Mouse (Mus musculus) heart, adult 2 months (tissue): ENCODE measurements around the gene Gm4791.

Experiments used
- CTCF ChIP-seq: fragments of 200-600 bp; IDR thresholded peaks from 2 replicates; pipeline ENCODE4 v1.8.1; 2022; ENCODE audit warnings: antibody characterized with exemption, mild to moderate bottlenecking, moderate library complexity
- EP300 ChIP-seq: fragments of 200-500 bp; IDR thresholded peaks from 2 replicates; pipeline ENCODE4 v1.6.1; 2011; ENCODE audit warnings: low read depth, low read length, control low read depth; ENCODE audit not compliant: insufficient read depth
- POLR2A ChIP-seq: fragments of 200-500 bp; IDR thresholded peaks from 2 replicates; pipeline ENCODE4 v1.6.1; 2011; ENCODE audit warnings: mild to moderate bottlenecking, low read depth, low read length, control low read depth; ENCODE audit not compliant: insufficient read depth

GRCm38 (mm10) chr9:46978806-46979205, 19.7 kb upstream of the Gm4791 start:
- TF ChIP-seq CTCF (no peak), EP300 (no peak), POLR2A (no peak)
